ENCODE assay signal across 21 mouse cellular contexts in genomic region chr1:166105464-166105863, GRCm38 (mm10). TPM values are rescaled to one million over a fixed set of nuclear protein-coding genes. Genes with fewer than 3 reads are reported as not detected.
"Had no signal": no experiment of that assay in that cellular context is flagged by ENCODE, and none has a peak within 500 bp of the region (broad histone marks: within the 10 kb centered on the region; RNA-seq: fewer than 3 reads in every experiment).

No protein-coding gene starts in this region.

- H3K4me1 ChIP-seq: lung, embryonic 15.5 days had no signal

- H3K27ac ChIP-seq: limb, embryonic 10.5 days; limb, embryonic 13.5 days; liver, embryonic 12.5 days; liver, embryonic 15.5 days; lung, embryonic 15.5 days; stomach, postnatal 0 days had no signal

- DNase-seq: kidney, adult 18-20 months; kidney, adult 9 months; kidney, postnatal 14 days; layer of hippocampus, postnatal 36 days; lung, adult 18-20 months; lung, postnatal 10 days; lung, postnatal 36 days; midbrain, embryonic 14.5 days; right cerebral cortex, postnatal 4 days; thymus, postnatal 25 days had no signal

- H3K4me3 ChIP-seq: limb, embryonic 10.5 days; limb, embryonic 13.5 days; liver, embryonic 12.5 days; liver, embryonic 15.5 days; lung, embryonic 15.5 days had no signal

RNA-seq across cellular contexts. Expression of gene Dusp27, which starts 22.3 kb away (rescaled TPM):
- total RNA-seq: layer of hippocampus, postnatal 36 days; megakaryocyte-erythroid progenitor cell, adult 5-6 weeks had no signal

RNA-seq across cellular contexts. Expression of gene Gpa33, which starts 24.6 kb away (rescaled TPM):
- total RNA-seq: layer of hippocampus, postnatal 36 days; left cerebral cortex, adult 8-10 months; left cerebral cortex, postnatal 25 days; megakaryocyte-erythroid progenitor cell, adult 5-6 weeks; midbrain, postnatal 0 days had no signal
- polyA plus RNA-seq: liver, embryonic 12.5 days; lung, embryonic 15.5 days; midbrain, embryonic 14.5 days; neural tube, embryonic 14.5 days had no signal
